Mouse (Mus musculus) granulocyte monocyte progenitor cell, adult 5-6 weeks (primary cell): ENCODE results near the gene Mea1. TPM values are rescaled to one million over a fixed set of nuclear protein-coding genes. Genes with fewer than 3 reads are reported as not detected.
A peak's percentile ranks its signal among the peaks of the same experiment; 100 is the strongest.

Experiments
- ATAC-seq: replicated peaks from 2 replicates; pipeline ENCODE4 v1.8.0; 2016; ENCODE audit warnings: mild to moderate bottlenecking, moderate TSS enrichment, inconsistent platforms; ENCODE audit not compliant: poor library complexity, severe bottlenecking
- total RNA-seq, 2 experiments: library from RNA; stranded (forward) in 1 of 2; stranded (reverse) in 1 of 2; fragments of 200-712, 200-1000 nt in 1 of 2; fragments of >200 nt in 1 of 2; fragmentation: Nextera tagmentation in 1 of 2; gene quantifications; 2 replicates each; pipeline ENCODE4 v1.2.3; 2014 to 2017

Mea1 gene
- total RNA-seq, 2 experiments from 2014 or later, result 76.8 to 82.4 TPM

DNA sequence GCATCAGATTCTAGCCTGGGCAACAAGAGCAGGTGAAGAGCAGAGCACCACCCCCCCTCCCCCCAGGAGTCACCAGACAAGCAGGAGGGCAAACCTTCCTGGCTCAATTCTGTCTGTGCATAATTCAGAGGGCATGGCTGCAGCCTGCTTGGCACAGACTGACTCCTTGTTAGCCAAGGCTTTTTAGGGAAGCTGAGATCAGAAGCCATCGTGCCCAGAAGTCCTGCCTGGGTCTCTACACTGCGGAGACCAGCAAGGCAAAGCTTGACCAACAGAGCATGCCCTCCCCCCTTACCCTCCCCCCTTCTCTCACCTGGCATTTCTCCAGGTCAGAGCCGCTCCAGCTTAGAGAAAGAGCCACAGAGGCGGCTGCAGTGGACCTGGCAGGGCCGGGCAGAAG, 15.9 kb upstream of the Mea1 start:
- ATAC-seq, result no peak

- no peak for ATAC-seq
Observed at GRCm38 (mm10) chr17:46667712-46668111, 10.9 kb upstream of the Mea1 start.

GRCm38 (mm10) chr17:46669911-46670310, 8.7 kb upstream of the Mea1 start:
- ATAC-seq, result no peak

GRCm38 (mm10) chr17:46673850-46674529, 4.6 kb upstream of the Mea1 start, which contains the start of gene Rrp36:
TSS of gene Rrp36 (minus strand) at chr17:46674352.
- peak; percentile 97 for ATAC-seq

DNA sequence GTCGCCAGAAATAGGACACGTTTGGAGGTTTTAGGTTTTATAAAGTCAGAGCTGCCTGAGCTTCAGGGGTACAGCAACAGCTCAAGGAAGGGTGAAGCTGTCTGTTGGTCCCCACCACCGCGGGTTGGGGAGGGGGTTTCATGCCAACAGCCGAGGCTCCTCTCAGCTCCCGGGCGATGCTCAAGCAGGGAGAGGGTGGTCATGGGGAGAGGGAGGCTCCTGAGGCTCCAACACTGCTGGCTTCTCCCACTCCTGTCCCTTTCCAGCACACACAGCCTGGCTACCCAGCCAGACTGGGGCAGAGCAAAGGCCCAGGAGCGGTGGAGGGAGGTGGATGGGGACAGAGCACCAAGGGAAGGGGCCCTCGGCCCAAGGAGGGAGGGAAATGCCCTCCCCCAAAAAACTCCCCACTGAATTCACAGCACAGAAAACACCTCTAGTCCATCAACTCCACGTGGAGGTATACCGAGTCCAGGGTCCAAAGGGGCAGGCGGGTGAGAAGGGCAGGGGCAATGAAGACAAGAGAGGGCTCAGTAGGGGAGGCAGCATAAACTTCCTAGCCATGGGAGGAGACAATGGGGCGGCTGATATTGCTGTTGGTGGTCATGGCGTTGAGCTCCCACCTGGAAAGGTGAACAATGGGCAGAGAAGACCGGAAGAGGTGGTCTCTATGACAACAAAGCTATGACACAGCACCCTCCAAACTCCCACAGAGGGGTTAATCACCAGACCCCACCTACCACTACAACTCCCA, 3.9 kb upstream of the Mea1 start:
- ATAC-seq, result no peak

GRCm38 (mm10) chr17:46678911-46679310, 318 bp downstream of the Mea1 start:
- no peak for ATAC-seq

DNA sequence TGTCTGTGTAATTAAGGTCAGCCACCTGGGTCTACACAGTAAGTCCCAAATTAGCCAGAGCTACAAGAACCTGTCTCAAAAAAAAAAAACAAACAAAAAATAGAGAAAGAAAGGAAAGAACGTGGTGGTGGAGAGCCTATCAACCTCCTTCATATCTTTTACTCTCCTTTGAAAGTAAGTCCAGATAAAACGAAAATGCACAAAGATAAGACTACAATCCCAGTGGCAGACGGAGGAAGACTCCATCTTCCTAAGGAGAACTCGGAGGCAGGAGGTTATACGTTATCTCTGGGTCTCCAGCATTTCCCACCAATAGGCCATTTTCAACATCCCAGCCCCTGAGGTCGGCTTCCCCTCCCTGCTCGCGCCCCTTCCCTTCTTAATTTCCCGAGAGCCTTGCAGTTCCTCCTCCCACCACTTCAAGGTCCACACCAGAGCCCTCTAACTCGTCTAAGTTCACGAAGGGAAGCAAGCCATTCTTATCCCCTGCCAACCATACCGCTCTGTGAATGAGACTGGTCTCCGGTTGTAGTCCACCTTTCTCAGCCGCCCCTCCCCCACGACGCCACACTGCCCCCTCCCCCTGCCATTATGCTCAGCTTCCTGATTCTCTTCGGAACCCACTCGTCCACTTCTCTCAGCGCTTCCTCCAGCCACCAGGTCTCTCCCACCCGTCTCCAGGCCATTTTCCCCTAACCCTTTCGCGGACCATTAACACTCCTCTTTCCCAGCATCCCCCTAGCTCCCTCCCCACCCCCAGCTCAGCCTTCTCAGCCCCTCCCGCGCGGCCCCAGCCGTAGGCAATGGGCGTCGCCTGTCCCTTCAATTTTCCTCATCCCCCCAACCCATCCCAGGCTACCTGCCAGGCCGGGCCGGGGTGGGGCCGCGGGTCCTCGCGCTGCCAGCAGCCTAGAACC, 1.5 kb downstream of the Mea1 start:
- peak; percentile 43 for ATAC-seq

GRCm38 (mm10) chr17:46680760-46681373, 2.3 kb downstream of the Mea1 start, which contains the start of gene Klhdc3:
TSS of gene Klhdc3 (minus strand) at chr17:46680914.
- ATAC-seq, result peak; percentile 90

- 0 out of 2 replicates have a peak, but pooled peaks have one; percentile 1 for ATAC-seq
Observed at GRCm38 (mm10) chr17:46681466-46682118, 3.0 kb downstream of the Mea1 start.

DNA sequence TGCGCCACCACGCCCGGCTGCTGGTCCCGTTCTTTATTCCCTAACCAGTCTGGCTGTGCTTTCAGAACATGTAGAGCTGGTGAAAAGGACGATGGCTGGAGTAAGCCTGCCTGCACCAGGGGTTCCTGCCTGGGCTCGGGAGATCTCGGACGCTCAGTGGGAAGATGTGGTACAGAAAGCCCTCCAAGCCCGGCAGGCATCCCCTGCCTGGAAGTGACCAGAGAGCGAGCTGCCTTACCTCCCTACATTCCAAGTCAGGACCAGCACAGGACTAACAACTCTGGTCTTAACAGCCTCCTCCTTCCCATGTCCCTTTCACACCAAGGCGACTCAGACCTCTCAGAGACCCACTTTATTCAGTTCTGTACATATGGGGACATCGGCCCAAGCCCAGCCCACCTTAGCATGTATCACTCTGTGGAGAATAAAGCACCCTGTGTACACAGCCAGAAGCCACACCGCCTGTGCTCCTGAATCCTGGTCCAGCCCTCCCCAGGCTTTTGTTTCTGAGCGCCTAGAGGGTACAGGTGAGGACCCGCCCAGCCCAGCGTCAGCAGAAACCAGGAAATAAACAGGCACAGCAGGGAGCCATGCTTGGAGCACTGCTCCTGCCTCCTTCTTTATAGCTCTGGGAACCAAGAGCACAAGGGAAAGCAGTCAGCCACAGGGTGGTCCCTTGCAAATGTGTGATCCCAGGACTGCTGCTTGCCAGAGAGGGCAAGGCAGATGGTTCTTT, 4.2 kb downstream of the Mea1 start:
- no peak for ATAC-seq

GRCm38 (mm10) chr17:46685913-46686312, 7.3 kb downstream of the Mea1 start:
- no peak for ATAC-seq

- no peak for ATAC-seq
Observed at GRCm38 (mm10) chr17:46690665-46691064, 12.1 kb downstream of the Mea1 start.

- no peak for ATAC-seq
Observed at GRCm38 (mm10) chr17:46691390-46691789, 12.8 kb downstream of the Mea1 start.

- ATAC-seq, result no peak
Observed at GRCm38 (mm10) chr17:46694517-46695063, 16.0 kb downstream of the Mea1 start.

GRCm38 (mm10) chr17:46698515-46698914, 19.9 kb downstream of the Mea1 start:
- no peak for ATAC-seq

DNA sequence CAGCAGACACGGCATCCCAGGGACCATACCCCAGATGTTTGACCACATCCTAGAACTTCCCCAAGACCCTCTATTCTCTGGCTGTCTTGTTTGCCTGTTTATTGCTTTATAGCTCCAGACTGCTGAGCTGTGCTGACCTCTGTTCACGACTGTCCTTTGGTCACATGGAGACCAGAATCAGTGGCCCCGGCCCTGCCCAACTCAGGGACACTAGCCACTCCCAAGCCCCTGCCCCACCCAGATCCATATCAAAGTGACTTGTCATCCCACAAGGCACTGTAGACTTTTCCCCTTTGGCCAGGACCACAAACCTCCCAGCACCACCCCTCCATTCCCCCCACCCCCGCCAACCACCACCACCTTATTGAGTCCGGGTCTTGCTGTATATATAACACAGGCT, 20.7 kb downstream of the Mea1 start:
- no peak for ATAC-seq

DNA sequence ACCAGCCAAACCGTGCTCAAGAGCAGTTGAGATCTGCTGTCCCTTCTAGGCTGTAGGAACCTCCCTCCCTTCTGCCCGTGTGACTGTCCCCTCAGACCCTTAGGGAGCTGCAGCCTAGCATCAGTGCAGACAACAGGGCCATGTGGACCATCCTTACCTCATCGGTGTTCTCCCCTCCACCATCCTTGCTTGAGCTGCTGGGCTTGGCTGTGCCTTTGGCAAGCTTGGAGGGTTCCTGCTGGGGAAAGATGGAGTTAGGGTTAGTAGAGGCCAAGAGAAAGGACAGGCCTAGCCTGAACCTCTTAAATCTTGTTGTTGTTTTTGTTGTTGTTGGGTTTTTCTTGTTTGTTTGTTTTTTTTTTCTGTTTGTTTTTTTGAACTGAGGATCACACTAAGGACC, 21.3 kb downstream of the Mea1 start:
- no peak for ATAC-seq

- ATAC-seq, result no peak
Observed at GRCm38 (mm10) chr17:46701489-46701888, 22.9 kb downstream of the Mea1 start.

GRCm38 (mm10) chr17:46702100-46702499, 23.5 kb downstream of the Mea1 start:
- ATAC-seq, result no peak
